Mouse (Mus musculus) kidney, postnatal 4 days (tissue): ENCODE data around the gene Tcf25.
"Not testable (repeated sequence)": the region's sequence is repeated elsewhere in the genome, so short reads cannot be mapped to it uniquely, and the experiment has no call there.

Experiments used
- DNase-seq, 2 experiments: peaks; one replicate each; pipeline ENCODE4 v3.0.0; 2021; ENCODE audit warnings: mixed read lengths in 2 of 2

Gene Tcf25

DNA sequence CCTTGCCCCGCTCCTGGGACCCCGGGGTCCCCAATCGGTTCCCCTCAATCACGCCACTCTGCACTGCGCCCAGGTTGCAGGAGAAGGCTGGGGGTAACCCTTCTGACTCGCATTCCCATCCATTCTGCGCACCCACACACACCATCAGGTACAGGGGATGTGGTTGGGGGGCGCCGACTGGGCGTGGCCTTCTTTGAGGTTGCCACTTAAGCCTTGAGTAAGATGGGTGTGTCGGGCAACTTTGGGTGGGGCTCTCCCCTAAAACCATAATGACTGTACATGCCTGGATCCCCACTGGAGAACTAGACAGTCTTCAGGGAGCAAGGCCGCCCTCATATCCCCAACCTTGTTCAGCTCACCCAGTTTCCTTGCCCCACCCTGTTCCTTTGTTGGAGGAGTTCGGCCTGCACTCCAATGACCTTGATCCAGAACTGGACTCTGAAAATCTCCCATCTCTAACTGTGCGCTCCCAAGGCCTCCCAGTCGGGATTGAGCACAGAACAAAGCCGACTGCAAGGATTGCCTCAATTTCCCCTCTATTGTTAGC lies 38.3 kb downstream of the Tcf25 start:
- DNase-seq, result no peak

DNA sequence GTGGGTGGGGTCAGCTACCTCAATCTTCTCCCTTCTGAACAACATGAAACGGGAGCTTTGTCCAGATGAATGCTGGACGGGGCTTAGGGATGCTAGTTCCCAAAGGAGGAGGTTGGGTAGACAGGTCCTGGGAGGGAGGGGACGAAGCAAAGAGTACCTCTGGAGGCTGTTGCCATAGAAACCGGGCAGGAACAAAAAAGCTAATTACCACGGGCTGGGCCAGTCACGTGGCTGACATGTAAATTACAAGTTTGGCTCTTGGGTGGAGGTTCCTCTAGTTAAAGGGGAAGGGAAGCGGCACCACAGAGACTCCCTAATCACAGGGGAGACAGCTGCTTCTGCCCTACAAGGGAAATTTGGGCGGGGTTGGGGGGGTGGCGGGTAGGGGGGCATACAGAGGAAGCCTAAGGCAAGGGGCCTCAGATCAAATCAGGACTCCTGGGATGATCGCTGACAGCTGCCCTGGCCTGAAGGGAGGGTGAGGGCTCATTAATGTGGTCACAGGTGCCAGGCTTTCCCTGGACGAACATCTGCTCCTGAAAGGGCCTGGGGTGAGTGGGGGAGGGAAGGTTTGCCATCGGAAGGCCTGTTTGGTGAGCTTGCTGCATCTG lies 39.1 kb downstream of the Tcf25 start:
- DNase-seq, result no peak

DNA sequence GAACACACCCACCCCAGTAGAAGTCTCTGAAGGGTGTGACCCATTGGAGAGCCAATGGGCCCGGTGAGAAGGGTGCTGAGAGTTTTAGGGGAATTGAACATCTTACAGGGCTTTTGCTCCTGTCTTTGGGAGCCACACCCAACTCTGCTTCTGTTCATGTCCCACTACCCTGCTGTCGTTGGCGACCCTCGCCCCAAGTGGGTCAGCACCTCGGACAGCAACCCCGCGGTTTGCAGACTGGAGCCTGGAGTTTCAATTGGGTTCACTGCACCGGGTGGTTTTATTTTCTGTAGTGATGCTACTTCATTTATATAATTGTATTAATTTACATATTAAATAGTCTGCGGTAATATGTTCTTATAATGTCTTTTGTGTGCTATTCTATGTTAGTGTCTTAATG lies 40.7 kb downstream of the Tcf25 start:
- peak; percentile 64 to 66 for DNase-seq

DNA sequence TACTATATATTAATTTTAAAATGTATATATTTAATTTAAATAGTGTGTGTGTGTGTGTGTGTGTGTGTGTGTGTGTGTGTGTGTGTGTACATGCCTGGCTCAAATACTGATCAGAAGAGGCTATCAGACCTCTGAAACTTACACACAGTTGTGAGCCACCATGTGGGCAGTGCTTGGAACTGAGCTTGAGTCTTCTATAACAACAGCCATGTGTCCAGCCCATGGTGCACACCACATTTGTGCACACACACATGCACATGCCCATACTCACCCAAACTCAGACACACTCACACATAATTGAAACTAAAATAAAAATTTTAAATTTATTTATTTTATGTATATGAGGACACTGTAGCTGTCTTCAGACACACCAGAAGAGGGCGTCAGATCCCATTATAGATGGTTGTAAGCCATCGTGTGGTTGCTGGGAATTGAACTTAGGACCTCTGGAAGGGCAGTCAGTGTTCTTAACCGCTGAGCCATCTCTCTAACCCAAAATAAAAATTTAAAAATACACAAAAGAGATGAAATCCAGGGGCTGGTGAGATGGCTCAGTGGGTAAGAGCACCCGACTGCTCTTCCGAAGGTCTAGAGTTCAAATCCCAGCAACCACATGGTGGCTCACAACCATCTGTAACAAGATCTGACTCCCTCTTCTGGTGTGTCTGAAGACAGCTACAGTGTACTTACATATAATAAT lies 41.6 kb downstream of the Tcf25 start:
- not testable (repeated sequence) for DNase-seq

DNA sequence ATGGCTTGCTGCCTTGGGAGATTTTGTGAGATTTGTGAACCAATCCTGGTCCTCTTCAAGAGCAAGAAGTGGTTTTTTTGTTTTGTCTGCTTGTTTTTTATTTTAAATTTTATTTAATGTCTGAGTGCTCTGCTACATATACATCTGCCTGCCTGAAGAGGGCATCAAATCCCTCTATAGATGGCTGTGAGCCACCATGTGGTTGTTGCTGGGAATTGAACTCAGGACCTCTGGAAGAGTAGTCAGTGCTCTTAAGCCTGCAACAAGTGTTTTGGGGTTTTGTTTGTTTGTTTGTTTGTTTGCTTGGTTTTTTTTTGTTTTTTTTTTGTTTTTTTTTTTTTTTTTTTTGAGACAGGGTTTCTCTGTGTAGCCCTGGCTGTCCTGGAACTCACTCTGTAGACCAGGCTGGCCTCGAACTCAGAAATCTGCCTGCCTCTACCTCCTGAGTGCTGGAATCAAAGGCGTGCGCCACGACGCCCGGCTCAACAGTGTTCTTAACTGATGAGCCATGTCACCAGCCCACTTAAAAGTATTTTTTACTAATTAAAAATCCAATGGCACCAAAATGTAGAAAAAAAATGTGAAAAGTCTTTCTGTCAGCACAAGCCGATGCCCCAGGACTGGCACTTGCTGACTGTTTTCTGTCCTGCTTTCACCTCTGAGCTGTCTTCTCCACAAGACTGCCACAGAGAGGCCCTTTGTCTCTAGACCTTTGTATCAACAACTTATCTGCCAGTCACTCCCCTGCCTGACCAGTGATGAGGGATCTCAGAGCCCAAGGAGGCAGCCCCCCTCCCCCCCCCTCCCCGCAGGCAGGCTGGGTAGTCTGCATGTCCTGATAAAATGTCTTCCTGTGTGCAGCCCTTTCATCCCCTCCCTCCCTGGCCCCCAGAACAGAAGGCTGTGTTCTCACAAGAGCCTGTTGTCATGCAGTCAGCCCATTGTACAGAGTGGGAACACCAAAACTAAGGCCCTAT lies 42.7 kb downstream of the Tcf25 start:
- DNase-seq, result no peak

DNA sequence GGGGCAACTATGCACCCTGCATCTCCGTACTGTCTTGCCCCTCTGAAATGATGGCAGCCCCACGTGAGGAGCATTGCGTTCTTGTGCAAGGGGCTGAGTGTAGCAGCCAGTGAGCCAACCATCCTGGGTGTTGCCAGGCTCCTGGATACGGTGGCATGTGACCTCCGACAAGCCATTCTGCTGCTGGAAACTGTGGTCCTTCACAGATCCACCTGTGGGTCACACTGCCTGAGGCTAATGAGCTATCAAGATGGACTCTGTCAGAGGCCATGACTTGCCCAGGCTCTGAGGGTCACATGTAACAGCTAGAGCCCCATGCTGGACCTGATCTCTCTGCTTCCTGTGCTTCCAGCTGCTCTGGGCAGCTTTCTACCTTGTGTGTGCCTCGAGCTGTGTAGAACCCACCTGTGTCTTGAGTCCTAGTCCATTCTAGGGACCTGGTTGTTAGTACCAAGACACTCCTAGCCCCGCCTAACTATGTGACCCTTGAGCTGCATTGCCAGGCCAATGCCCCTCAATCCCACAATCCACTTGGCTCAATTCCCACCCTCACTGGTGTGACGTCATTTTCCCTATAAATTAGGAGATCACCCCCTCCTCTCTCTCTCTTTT lies 43.5 kb downstream of the Tcf25 start:
- no peak for DNase-seq

DNA sequence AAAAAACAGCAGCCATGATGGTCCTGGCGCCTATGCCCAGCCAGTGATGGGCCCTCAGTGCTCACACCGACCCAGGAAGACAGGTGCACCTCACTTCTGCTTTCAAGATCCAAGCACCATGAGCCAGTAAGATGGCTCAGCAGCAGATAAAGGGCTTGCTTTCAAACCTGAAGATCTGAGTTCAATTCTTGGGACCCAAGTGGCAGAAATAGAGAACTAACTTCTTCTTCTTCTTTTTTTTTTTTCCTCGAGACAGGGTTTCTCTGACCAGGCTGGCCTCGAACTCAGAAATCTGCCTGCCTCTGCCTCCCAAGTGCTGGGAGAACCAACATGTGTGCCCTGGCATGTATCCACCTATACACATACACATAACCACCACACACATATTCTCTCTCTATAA lies 46.2 kb downstream of the Tcf25 start:
- DNase-seq, result no peak

DNA sequence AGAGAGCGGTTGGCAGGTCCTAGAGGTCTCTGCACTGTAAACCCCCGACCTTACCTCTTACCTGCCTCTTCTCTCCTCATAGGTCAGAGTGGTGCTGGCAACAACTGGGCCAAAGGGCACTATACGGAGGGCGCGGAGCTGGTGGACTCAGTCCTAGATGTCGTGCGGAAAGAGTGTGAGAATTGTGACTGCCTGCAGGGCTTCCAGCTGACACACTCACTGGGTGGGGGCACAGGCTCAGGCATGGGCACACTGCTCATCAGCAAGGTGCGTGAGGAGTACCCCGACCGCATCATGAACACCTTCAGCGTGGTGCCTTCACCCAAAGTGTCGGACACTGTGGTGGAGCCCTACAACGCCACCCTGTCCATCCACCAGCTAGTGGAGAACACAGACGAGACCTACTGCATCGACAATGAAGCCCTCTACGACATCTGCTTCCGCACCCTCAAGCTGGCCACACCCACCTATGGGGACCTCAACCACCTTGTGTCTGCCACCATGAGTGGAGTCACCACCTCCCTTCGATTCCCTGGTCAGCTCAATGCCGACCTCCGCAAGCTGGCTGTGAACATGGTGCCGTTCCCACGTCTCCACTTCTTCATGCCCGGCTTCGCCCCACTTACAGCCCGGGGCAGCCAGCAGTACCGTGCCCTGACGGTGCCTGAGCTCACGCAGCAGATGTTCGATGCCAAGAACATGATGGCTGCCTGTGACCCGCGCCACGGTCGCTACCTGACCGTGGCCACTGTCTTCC lies 47.1 kb downstream of the Tcf25 start:
- DNase-seq, result no peak

DNA sequence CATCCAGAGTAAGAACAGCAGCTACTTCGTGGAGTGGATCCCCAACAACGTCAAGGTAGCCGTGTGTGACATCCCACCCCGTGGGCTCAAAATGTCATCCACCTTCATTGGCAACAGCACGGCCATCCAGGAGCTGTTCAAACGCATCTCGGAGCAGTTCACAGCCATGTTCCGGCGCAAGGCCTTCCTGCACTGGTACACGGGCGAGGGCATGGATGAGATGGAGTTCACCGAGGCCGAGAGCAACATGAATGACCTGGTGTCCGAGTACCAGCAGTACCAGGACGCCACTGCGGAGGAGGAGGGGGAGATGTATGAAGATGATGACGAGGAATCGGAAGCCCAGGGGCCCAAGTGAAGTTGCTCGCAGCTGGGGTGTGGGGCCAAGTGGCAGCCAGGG lies 47.8 kb downstream of the Tcf25 start:
- DNase-seq, result no peak

DNA sequence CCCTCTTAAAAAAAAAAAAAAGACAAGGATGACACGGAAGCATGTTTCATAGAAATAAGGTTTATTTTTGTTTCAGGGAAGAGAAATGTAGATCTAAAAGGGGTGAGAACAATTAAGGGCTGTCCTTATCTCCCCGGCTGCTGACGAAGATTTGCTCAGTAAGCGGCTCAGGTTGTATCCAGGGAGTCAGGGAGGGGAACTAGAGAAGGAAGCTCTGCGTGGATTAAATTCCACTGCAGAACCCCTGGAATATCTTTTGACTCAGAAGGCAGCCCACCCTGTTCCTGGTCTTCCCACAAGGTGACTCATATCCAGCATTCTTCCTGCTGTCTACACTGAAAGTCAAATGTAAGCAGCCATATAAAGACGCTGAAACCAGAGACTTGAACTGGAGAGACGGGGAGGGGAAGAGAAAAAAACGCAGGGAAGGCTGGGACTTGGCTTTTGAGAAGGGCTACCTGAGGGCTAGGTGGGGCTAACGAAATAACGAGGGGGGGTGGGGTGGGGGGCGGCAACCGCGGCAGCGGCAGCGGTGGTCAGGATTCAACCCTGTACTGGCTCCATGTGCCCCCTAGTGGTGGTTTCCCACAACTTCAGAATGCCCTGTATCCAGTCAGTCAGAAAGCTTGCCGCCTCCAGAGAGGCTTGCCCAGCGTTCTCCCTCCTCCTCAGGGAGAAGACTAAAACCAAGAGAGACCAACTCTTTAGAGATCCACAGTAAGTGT lies 48.7 kb downstream of the Tcf25 start:
- peak; percentile 80 to 85 for DNase-seq

DNA sequence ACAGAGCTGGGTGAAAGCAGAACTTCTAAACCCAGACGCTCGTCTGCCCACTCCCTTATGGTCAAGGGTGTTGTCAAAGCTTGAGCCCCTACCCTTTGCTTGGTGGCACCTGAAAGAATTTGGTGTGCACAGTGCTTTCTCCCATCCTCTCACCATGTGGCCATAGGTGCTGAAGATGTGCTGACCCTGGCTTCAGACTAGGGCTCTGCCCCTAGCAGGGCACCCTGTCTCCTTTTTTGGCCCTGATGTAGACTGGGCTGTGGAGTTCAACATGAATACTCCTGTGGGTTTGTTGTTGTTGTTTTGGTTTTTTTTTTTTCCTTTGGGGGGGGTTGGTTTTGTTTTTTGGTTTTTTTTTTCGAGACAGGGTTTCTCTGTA lies 49.2 kb downstream of the Tcf25 start:
- DNase-seq, result no peak

DNA sequence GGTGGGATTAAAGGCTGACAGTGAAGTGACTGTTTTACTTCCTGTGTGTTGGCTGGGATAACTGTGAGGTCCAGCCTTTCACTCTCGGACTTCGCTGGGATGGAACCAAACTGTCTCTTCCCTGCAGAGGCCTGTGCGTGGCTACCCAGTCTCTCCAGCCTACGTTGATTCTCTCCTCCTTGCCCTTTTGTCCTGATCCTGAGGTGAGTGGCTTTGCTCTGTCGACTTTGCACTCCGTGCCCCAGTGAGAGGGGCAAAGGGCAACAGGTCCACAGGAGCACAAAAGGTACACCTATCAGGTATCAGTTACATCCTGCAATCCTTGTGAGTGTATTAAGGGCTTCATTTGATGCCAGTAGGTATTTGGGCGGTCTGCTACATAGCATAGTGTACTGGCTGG lies 49.9 kb downstream of the Tcf25 start, which contains the start of gene Def8:
Def8 (plus strand) TSS at position 87 of the 400 bp plus-strand sequence.
- DNase-seq, result no peak

DNA sequence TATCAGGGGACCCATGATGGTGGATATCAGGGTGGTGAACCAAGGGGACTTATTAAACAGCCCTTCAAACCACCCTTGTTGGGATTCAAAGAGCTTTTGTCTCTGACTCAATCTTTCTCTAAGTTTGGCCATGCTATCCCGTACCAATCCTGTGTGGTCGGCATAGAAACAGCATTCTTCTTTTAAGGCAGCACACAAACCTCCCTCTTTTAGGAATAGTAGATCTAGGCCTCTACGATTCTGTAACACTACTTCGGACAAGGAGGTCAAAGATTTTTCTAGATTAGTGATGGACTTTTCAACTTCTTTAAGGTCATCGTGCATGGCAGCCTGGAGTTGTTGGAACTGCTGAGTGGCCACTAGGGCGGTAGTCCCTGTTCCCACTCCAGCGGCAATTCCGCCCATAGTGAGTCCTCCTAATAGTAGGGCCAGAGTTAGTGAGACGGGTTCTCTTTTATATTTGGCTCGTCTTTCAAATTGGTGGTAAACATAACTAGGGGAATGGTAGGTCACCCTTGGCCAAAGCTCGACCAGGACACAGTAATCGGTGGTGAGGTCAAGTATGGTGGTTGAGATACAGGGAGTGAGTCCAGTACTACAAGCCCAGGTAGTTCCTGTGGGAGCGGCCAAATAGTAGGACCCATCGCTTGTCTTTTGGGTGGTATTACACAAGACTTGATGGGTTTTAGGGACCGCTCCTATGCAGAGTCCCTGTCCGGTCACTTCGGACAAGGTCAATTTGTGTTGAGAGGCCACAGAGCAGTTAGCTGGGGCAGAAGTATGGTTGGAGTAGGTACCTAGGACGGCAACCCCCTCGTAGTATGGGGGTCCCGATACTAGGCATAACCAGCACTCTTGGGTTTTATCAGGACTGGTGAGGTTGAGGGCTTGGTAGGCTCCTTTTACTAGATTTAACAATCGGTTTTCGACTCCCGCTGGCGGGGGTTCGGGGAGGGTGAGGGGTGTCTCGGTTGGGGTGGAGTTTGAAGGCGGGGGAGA lies 53.3 kb downstream of the Tcf25 start:
- no peak for DNase-seq

DNA sequence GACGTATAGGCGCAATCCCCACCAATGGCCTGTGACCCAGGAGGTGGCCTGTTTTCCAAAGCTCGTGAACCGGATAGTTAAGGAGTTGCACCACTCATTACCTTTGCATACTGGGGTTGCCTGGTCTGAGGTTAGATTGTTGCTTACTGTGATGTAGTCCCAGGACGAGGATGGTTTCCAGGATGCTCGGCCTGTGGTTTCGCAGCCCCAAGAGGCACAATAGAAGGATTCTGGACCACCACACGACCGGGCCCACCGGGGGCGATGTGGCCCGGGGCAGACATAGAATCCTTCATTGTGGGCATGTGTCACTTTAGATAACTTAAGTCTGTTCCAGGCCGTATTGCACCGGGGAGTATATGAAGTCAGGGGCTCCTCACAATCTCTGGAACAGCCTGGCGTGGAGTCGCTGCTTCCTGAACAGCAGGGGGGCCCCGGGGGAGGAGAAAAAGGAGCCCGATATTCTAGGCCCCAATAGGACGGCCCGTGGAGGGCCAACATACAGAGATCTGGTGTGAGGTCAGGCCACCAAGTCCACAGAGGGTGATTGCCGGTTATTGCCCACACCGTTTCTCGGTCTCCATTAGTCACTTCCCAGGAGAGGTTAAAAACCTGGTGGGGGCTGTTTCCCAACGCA lies 54.2 kb downstream of the Tcf25 start:
- DNase-seq, result no peak

DNA sequence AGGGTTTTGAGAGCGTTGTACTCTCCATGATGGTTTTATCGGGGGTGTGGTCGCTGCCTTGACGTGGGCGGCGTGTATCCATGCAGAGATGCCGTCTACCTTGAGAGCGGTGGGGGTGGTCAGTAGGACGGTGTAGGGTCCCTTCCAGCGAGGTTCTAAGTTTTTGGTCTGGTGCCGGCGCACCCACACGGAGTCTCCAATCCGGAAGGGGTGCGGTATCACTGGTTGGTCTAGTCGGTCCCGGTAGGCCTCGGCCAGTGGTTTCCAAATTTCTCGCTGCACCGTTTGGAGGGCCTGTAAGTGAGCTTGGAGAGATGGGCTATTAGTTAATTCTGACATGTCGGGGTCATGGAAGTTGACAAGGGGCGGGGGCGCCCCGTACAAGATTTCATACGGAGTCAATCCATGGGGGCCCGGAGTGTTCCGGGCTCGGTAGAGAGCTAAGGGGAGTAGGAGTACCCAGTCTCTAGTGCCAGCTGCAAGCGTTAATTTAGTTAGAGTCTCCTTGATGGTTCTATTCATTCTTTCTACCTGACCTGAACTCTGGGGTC lies 54.9 kb downstream of the Tcf25 start:
- DNase-seq, result no peak

DNA sequence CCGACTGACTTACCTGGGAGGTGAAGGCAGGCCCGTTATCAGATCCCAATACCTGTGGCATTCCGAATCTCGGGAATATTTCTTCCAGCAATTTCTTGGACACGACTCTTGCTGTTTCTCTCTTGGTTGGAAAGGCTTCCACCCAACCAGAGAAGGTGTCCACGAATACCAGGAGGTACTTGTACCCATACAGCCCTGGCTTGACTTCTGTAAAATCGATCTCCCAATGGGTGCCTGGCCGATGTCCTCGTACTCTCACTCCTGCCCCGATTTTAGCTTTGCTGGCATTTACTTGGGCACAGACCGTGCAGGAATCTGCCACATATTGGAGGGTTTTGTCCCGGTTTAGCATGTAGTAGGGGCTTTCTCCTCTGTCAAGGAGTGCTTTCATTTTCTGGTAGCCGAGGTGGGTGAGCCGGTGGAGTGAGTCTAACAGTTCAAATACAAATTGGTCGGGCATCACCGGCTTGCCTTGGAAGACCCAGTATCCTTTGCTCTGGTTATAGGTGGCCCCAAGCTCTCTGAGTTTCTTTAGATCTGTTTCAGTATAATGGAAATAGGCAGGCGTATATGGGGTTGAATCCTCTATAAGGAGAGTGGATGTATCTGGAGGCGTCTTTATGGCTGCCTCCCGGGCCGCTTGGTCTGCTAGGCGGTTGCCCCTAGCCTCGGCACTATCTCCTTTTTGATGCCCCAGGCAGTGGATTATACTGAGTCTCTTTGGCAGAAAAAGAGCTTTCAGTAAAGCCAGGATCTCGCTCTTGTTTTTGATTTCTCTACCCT lies 55.6 kb downstream of the Tcf25 start:
- no peak for DNase-seq

DNA sequence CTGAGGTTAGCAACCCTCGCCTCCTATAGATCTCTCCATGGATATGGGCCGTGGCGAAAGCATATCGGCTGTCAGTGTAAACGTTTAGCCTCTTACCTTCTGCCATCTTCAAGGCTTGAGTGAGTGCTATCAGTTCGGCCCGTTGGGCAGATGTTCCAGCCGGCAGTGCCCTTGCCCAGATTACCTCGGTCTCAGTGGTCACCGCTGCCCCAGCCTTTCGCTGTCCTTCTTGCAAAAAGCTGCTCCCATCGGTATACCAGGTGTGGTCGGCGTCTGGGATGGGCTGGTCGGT lies 56.1 kb downstream of the Tcf25 start:
- DNase-seq, result not testable (repeated sequence)

DNA sequence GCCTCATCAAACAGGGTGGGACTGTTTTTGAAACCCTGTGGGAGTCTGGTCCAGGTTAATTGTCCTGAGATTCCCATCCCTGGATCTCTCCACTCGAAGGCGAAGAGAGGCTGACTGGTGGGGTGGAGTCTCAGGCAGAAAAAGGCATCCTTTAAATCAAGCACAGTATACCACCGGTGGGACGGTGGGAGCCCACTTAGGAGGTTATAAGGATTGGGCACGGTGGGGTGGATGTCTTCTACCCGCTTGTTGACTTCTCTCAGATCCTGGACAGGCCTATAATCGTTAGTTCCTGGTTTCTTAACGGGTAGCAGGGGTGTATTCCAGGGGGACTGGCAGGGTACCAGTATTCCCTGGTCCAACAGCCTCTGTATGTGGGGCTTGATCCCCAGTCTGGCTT lies 57.4 kb downstream of the Tcf25 start:
- not testable (repeated sequence) for DNase-seq
